Mouse (Mus musculus) hindbrain, embryonic 16.5 days (tissue): ENCODE measurements around the gene Btg1-ps2. TPM values are rescaled to one million over a fixed set of nuclear protein-coding genes. Genes with fewer than 3 reads are reported as not detected.

Source experiments
- polyA plus RNA-seq: library from polyadenylated mRNA; unstranded; fragments of >200 nt; fragmentation: Nextera tagmentation; extraction: Ambion mirVana; gene quantifications from 2 replicates; pipeline ENCODE4 v1.2.1, GENCODE M21; 2015

Btg1-ps2 gene
- polyA plus RNA-seq, 1 experiment from 2014 or later, result not detected

Other genes starting within 250 kb of the Btg1-ps2 start
- gene Rhox5, start 238.3 kb downstream of the Btg1-ps2 start, polyA plus RNA-seq, result 0.70 TPM in 1 of 2 replicates, not detected in the other
- gene Rhox6, start 216.2 kb downstream of the Btg1-ps2 start, polyA plus RNA-seq, result not detected in 2 replicates
- not detected in 2 replicates for gene Rhox7a, start 211.4 kb downstream of the Btg1-ps2 start, polyA plus RNA-seq
- gene Rhox8, start 164.2 kb downstream of the Btg1-ps2 start, polyA plus RNA-seq, result not detected in 2 replicates
- not detected in 2 replicates for gene Rhox7b, start 145.9 kb downstream of the Btg1-ps2 start, polyA plus RNA-seq
- gene Rhox9, start 141.3 kb downstream of the Btg1-ps2 start, polyA plus RNA-seq, result not detected in 2 replicates
- not detected in 2 replicates for gene Btg1-ps1, start 24.3 kb downstream of the Btg1-ps2 start, polyA plus RNA-seq
- not detected in 2 replicates for gene Rhox10, start 23.4 kb upstream of the Btg1-ps2 start, polyA plus RNA-seq
- not detected in 2 replicates for gene Rhox11, start 42.0 kb upstream of the Btg1-ps2 start, polyA plus RNA-seq
- not detected in 2 replicates for gene Rhox12, start 67.8 kb upstream of the Btg1-ps2 start, polyA plus RNA-seq
- gene Rhox13, start 78.1 kb upstream of the Btg1-ps2 start, polyA plus RNA-seq, result not detected in 2 replicates
- 3.4 and 4.3 TPM in 2 replicates for gene Zbtb33, start 146.7 kb upstream of the Btg1-ps2 start, polyA plus RNA-seq
- gene Tmem255a, start 209.3 kb upstream of the Btg1-ps2 start, polyA plus RNA-seq, result 39.9 and 43.4 TPM in 2 replicates